Mouse (Mus musculus): ENCODE data around the gene Alkbh6. TPM values are rescaled to one million over a fixed set of nuclear protein-coding genes. Genes with fewer than 3 reads are reported as not detected.

Alkbh6 gene
- polyA plus RNA-seq, 1 experiment from 2014 or later = 123 TPM

DNA sequence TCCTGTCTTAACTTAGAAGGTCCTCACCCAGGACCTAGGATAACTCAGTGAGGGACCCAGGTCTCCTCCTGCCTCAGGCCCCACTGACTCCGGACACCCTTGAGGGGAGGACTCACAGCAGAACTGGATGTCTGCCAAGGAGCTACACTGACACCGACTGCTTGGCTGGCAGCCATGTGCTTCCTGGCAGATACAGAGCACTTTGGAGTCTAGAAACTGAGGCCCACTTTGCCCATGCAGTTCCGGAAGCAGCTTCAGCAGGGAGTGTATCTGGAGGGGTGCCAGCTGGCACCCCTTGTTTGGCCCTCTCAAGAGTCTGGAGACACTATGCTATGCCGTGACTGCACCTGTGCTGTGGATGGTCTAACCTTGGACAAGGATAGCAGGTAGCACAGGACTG lies 24.9 kb downstream of the Alkbh6 start:
- Histone ChIP-seq H3K4me2 (replicated peaks) (no peak overlapping the region), H3K36me3 (replicated peaks; ENCODE audit: control insufficient read depth, insufficient read depth) (no peaks in the 10 kb centered on the region), H3K27me3 (ENCODE audit: control insufficient read depth, insufficient read depth, low read length) (peaks cover 9% of the 10 kb centered on the region; the same call in 1 of the 2 replicates), H3K4me3 (replicated peaks; ENCODE audit: low read length) (no peak overlapping the region), H3K9me3 (ENCODE audit: control insufficient read depth, low read length) (no peaks in the 10 kb centered on the region), H3K9ac (no peak overlapping the region), H3K4me1 (replicated peaks; ENCODE audit: control insufficient read depth, insufficient read depth, low read length) (peaks cover 14% of the 10 kb centered on the region; the same call in 1 of the 2 replicates), H3K27ac (peak overlapping the region; percentile 47; the same call in 1 of the 2 replicates)
- DNase-seq (ENCODE audit: low spot score) (peak; percentile 70), ATAC-seq (ENCODE audit: low FRiP score) (peak; percentile 28; the same call in 1 of the 2 replicates)
- 40% methylated on average over 4 of the region's 4 CpGs for WGBS

DNA sequence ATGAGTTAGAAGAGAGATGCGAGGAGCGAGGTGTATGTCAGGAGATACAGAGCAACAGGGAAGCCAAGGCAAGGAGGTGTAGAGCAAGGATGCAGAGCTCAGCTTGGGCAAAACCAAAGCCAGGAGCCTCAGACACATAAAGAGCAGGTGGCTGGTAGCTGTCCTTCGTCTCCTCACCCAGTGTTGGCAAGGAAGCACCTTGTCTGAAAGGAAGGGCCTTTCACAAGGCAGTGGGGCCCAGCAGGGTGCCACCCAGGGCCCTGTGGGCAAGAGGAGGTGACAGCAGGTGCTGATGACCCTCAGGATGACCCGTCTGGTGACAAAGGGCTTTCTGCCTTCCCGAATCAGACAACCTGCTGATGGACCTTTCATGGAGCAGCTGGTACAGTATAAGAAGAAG lies 26.0 kb downstream of the Alkbh6 start:
- DNase-seq (ENCODE audit: low spot score) (no peak), ATAC-seq (ENCODE audit: low FRiP score) (no peak)
- H3K4me2 ChIP-seq (replicated peaks) = no peak overlapping the region
- no peaks in the 10 kb centered on the region for H3K36me3 ChIP-seq (replicated peaks; ENCODE audit: control insufficient read depth, insufficient read depth)
- no peak overlapping the region for H3K27ac ChIP-seq
- no peak overlapping the region for H3K4me3 ChIP-seq (replicated peaks; ENCODE audit: low read length)
- 0 out of 2 replicates have a peak overlapping the region, but pooled peaks have one; percentile 4 for H3K9ac ChIP-seq
- peaks cover 14% of the 10 kb centered on the region; the same call in 1 of the 2 replicates for H3K4me1 ChIP-seq (replicated peaks; ENCODE audit: control insufficient read depth, insufficient read depth, low read length)
- peaks cover 9% of the 10 kb centered on the region; the same call in 1 of the 2 replicates for H3K27me3 ChIP-seq (ENCODE audit: control insufficient read depth, insufficient read depth, low read length)
- no peaks in the 10 kb centered on the region for H3K9me3 ChIP-seq (ENCODE audit: control insufficient read depth, low read length)
- 62% methylated on average over 5 of the region's 5 CpGs for WGBS

DNA sequence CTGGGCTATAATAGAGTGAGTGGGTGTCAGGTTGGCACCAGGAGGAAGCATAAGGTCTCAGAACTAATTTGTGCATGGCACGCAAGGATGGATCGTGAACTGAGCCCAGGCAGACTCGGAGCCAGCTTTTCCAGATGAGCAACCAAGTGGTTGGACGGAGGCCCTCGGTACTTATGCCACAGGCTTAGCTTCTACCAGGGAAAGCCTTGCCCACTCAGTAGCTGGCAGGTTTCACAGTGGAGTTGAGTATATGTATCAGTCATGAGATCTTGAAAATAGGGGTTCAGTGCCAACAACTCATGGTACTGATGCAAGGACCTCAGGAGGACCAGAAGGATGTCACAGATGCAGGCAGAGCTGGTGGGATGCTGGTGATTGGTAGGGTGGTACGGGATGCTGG lies 27.2 kb downstream of the Alkbh6 start:
- Histone ChIP-seq H3K9me3 (ENCODE audit: control insufficient read depth, low read length) (no peaks in the 10 kb centered on the region), H3K36me3 (replicated peaks; ENCODE audit: control insufficient read depth, insufficient read depth) (no peaks in the 10 kb centered on the region), H3K27ac (no peak overlapping the region), H3K9ac (no peak overlapping the region), H3K27me3 (ENCODE audit: control insufficient read depth, insufficient read depth, low read length) (peaks cover 9% of the 10 kb centered on the region; the same call in 1 of the 2 replicates), H3K4me2 (replicated peaks) (no peak overlapping the region), H3K4me1 (replicated peaks; ENCODE audit: control insufficient read depth, insufficient read depth, low read length) (peaks cover 14% of the 10 kb centered on the region; the same call in 1 of the 2 replicates), H3K4me3 (replicated peaks; ENCODE audit: low read length) (no peak overlapping the region)
- no peak for ATAC-seq (ENCODE audit: low FRiP score)
- no peak for DNase-seq (ENCODE audit: low spot score)
- 74% methylated on average over 6 of the region's 6 CpGs for WGBS

DNA sequence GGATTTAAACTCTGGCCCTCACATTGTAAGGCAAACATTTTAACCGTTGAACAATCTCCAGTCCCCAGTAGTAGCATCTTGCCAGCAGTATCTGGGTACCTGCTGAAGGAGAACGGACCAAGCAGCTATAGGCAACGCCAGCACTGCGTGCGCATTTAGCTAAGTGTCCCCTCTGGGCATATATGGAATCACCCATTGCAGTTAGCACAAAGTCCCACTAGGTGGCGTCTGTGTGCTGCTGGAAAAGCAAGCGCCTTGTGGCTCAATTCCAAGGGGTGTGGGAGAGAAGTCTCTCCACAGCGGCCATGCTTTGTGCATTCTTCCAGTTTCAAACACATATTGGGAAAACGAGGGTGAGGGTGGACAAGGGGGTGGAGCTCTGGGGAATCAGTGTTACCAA lies 27.9 kb downstream of the Alkbh6 start:
- Histone ChIP-seq H3K27ac (no peak overlapping the region), H3K27me3 (ENCODE audit: control insufficient read depth, insufficient read depth, low read length) (peaks cover 9% of the 10 kb centered on the region; the same call in 1 of the 2 replicates), H3K9me3 (ENCODE audit: control insufficient read depth, low read length) (no peaks in the 10 kb centered on the region), H3K4me2 (replicated peaks) (no peak overlapping the region), H3K36me3 (replicated peaks; ENCODE audit: control insufficient read depth, insufficient read depth) (no peaks in the 10 kb centered on the region), H3K4me3 (replicated peaks; ENCODE audit: low read length) (no peak overlapping the region), H3K4me1 (replicated peaks; ENCODE audit: control insufficient read depth, insufficient read depth, low read length) (peaks cover 13% of the 10 kb centered on the region; the same call in 1 of the 2 replicates), H3K9ac (no peak overlapping the region)
- WGBS = 2% methylated on average over 9 of the region's 9 CpGs
- no peak for ATAC-seq (ENCODE audit: low FRiP score)
- peak; percentile 97 for DNase-seq (ENCODE audit: low spot score)

DNA sequence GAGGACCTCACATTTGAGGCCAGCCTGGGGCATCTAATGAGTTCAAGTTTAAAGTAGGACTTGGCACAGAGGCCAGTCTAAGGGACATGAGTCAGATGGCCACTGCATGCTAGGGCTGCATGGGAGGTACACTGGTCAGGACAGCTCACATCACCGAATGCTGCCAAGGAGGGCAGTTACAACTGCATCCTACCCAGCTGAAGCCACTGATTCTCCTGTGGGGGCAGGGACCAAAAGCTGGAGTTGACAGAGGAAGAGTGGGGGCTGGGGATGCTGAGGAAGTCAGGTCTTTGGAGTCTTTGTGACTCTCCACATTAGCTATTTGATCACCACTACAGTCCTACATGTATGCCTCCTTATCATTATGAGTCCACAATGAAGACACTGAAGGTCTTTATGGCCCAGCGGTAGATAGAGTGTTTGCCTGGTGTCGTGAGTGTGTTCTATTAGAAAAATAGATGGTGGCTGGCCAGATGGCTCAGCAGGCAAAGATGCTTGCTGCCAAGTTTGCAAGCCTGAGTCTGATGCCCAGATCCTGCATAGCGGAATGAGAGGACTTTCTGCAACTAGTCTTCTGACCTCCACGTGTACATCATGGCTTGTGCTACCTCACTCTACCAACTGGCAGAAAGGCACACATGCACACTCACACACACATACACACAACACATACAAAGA lies 31.1 kb downstream of the Alkbh6 start:
- H3K9me3 ChIP-seq (ENCODE audit: control insufficient read depth, low read length) = no peaks in the 10 kb centered on the region
- no peaks in the 10 kb centered on the region for H3K36me3 ChIP-seq (replicated peaks; ENCODE audit: control insufficient read depth, insufficient read depth)
- ATAC-seq (ENCODE audit: low FRiP score) (no peak), DNase-seq (ENCODE audit: low spot score) (no peak)
- peaks cover 9% of the 10 kb centered on the region; the same call in 1 of the 2 replicates for H3K27me3 ChIP-seq (ENCODE audit: control insufficient read depth, insufficient read depth, low read length)
- H3K9ac ChIP-seq = no peak overlapping the region
- whole genome bisulfite sequencing = 67% methylated on average over 5 of the region's 5 CpGs
- no peak overlapping the region for H3K27ac ChIP-seq
- H3K4me1 ChIP-seq (replicated peaks; ENCODE audit: control insufficient read depth, insufficient read depth, low read length) = no peaks in the 10 kb centered on the region
- H3K4me2 ChIP-seq (replicated peaks) = no peak overlapping the region
- no peak overlapping the region for H3K4me3 ChIP-seq (replicated peaks; ENCODE audit: low read length)

DNA sequence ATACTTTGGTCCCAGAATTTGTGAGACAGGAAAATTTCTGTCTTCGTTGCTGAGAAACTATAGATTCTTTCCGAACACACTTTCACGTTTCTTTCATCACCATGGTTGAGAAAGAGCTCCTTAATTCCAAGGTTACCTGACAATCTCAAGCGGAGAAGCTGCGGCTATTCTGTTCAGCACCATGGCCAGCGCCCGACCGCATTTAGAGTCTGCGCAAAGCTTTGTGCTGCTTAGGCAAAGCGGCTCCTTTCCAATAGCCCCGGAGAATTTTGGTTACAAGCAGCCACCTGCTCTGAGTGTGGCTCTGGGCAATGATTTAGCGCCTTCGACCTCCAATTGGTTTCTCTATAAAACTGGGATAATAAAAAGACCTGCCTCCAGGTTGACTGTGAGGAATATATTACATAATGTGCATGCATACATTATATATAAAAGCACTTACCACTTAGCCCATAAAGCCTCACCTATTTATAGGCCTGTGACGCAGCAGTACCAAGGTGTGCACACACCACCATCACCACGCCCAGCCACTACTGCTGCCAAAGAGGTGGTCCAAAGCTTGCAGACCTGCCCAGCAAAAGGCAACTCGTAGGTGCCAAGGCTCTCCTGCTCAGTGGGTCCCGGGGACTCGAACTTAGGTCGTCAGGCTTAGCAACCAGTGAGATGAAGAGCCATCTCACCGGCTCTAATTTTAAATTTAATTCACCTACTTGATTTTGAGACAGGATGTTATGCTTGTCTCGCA lies 38.3 kb downstream of the Alkbh6 start:
- WGBS = 27% methylated on average over 21 of the region's 21 CpGs
- Histone ChIP-seq H3K36me3 (replicated peaks; ENCODE audit: control insufficient read depth, insufficient read depth) (no peaks in the 10 kb centered on the region), H3K27me3 (ENCODE audit: control insufficient read depth, insufficient read depth, low read length) (peaks cover 27% of the 10 kb centered on the region), H3K9me3 (ENCODE audit: control insufficient read depth, low read length) (no peaks in the 10 kb centered on the region), H3K4me1 (replicated peaks; ENCODE audit: control insufficient read depth, insufficient read depth, low read length) (0 out of 2 replicates have a peak, but pooled peaks cover 5% of the 10 kb centered on the region), H3K4me3 (replicated peaks; ENCODE audit: low read length) (no peak overlapping the region), H3K9ac (no peak overlapping the region), H3K4me2 (replicated peaks) (no peak overlapping the region), H3K27ac (no peak overlapping the region)
- ATAC-seq (ENCODE audit: low FRiP score) (no peak), DNase-seq (ENCODE audit: low spot score) (peak; percentile 69)

DNA sequence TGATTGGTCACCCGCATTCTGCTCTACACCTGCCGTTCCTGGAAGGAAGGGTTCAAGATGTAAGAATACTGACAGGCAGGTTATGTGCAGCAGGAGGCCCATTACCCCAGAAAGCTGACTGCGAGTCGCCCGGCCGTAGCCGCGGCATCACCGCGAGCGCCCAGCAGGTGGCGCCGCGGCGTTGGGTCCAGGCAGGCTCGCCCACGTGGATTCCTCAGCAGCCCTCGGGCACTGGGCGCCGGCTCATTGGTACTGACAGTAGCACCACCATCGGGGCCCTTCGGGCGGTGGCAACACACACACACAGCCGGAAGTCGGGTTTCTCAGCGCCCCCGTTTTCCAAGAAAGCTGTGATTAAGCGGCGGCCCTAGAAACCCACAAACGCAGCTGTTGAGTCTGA lies 39.3 kb downstream of the Alkbh6 start:
- no peak overlapping the region for H3K9ac ChIP-seq
- WGBS = 2% methylated on average over 30 of the region's 30 CpGs
- H3K4me2 ChIP-seq (replicated peaks) = peak overlapping the region; percentile 49
- 0 out of 2 replicates have a peak, but pooled peaks cover 5% of the 10 kb centered on the region for H3K4me1 ChIP-seq (replicated peaks; ENCODE audit: control insufficient read depth, insufficient read depth, low read length)
- peaks cover 27% of the 10 kb centered on the region for H3K27me3 ChIP-seq (ENCODE audit: control insufficient read depth, insufficient read depth, low read length)
- ATAC-seq (ENCODE audit: low FRiP score) = peak; percentile 83
- H3K4me3 ChIP-seq (replicated peaks; ENCODE audit: low read length) = 0 out of 2 replicates have a peak overlapping the region, but pooled peaks have one; percentile 3
- H3K36me3 ChIP-seq (replicated peaks; ENCODE audit: control insufficient read depth, insufficient read depth) = no peaks in the 10 kb centered on the region
- no peaks in the 10 kb centered on the region for H3K9me3 ChIP-seq (ENCODE audit: control insufficient read depth, low read length)
- H3K27ac ChIP-seq = no peak overlapping the region
- peak; percentile 87 for DNase-seq (ENCODE audit: low spot score)

DNA sequence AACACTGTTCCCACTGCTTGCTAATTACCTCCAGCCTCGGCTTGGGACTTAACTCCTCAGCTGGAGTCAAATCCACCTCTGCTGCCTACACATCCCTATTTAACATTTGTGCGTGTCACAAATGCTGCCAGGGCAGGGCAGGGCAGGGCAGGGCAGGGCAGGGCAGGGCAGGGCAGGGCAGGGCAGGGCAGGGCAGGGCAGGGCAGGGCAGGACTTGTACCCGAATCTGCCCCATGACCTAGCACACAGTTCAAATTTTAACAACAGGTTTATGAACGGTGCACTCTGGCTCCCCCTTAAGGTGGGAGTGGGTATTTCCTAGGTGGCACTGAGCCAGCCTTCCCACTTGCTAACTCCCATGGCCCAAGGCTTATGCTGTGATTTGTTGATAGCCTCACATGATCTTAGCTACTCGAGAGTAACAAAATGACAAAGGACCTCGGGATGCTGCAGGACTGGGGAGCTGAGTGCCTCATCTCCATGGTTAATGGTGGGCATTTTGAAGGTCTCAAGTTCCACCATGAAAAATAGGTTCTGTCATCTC lies 44.8 kb downstream of the Alkbh6 start:
- Histone ChIP-seq H3K9me3 (ENCODE audit: control insufficient read depth, low read length) (no peaks in the 10 kb centered on the region), H3K27ac (no peak overlapping the region), H3K9ac (no peak overlapping the region), H3K27me3 (ENCODE audit: control insufficient read depth, insufficient read depth, low read length) (0 out of 2 replicates have a peak, but pooled peaks cover 7% of the 10 kb centered on the region), H3K36me3 (replicated peaks; ENCODE audit: control insufficient read depth, insufficient read depth) (peaks cover 29% of the 10 kb centered on the region), H3K4me1 (replicated peaks; ENCODE audit: control insufficient read depth, insufficient read depth, low read length) (peaks cover 4% of the 10 kb centered on the region; the same call in 1 of the 2 replicates), H3K4me2 (replicated peaks) (no peak overlapping the region), H3K4me3 (replicated peaks; ENCODE audit: low read length) (no peak overlapping the region)
- ATAC-seq (ENCODE audit: low FRiP score) (peak; percentile 65), DNase-seq (ENCODE audit: low spot score) (peak; percentile 79)
- WGBS = 13% methylated on average over 6 of the region's 6 CpGs

DNA sequence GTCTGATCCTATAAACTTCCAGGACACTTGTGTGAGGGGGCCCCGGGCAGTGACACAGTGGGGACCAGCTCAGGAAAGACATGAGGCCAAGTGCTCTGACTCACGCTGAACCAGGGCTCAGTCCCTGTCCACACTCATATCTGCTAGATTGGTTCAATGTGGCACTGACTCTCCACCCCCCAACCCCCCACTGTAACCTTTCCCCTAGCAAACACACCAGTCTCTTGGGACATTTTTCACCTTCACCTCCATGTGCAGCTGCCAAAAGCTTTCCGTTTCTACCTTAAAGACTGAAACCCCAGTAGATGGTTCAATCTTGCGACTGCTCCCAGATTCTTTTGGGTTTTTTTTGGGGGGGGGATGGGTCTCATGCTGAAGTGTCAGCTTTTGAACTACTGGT lies 45.5 kb downstream of the Alkbh6 start:
- Histone ChIP-seq H3K9ac (no peak overlapping the region), H3K36me3 (replicated peaks; ENCODE audit: control insufficient read depth, insufficient read depth) (peaks cover 36% of the 10 kb centered on the region), H3K27ac (no peak overlapping the region), H3K4me2 (replicated peaks) (no peak overlapping the region), H3K9me3 (ENCODE audit: control insufficient read depth, low read length) (no peaks in the 10 kb centered on the region), H3K4me1 (replicated peaks; ENCODE audit: control insufficient read depth, insufficient read depth, low read length) (peaks cover 10% of the 10 kb centered on the region), H3K27me3 (ENCODE audit: control insufficient read depth, insufficient read depth, low read length) (0 out of 2 replicates have a peak, but pooled peaks cover 7% of the 10 kb centered on the region), H3K4me3 (replicated peaks; ENCODE audit: low read length) (no peak overlapping the region)
- no peak for DNase-seq (ENCODE audit: low spot score)
- ATAC-seq (ENCODE audit: low FRiP score) = no peak
- 79% methylated on average over 4 of the region's 4 CpGs for WGBS

Data from hindbrain, embryonic 14.5 days (tissue).